Mouse (Mus musculus): ENCODE data around the gene Celf5. TPM values are rescaled to one million over a fixed set of nuclear protein-coding genes. Genes with fewer than 3 reads are reported as not detected.
A peak's percentile ranks its signal among the peaks of the same experiment; 100 is the strongest.

Gene Celf5
- polyA plus RNA-seq, 1 experiment from 2014 or later: 109 TPM

GRCm38 (mm10) chr10:81485060-81485449 is 2.5 kb upstream of the Celf5 start:
- no peak overlapping the region for H3K4me2 ChIP-seq
- H3K27me3 ChIP-seq (replicated peaks): no peaks in the 10 kb centered on the region
- WGBS: 36% methylated on average over 2 of the region's 2 CpGs
- peaks cover 33% of the 10 kb centered on the region for H3K4me1 ChIP-seq
- H3K4me3 ChIP-seq: no peak overlapping the region
- peak overlapping the region; percentile 78 for H3K27ac ChIP-seq
- no peak overlapping the region for H3K9ac ChIP-seq
- H3K9me3 ChIP-seq: no peaks in the 10 kb centered on the region
- H3K36me3 ChIP-seq (replicated peaks): peaks cover 28% of the 10 kb centered on the region; the same call in 1 of the 2 replicates
- no peak for ATAC-seq (replicated peaks)

GRCm38 (mm10) chr10:81484441-81485059 is 2.0 kb upstream of the Celf5 start:
- Histone ChIP-seq H3K27me3 (replicated peaks) (no peaks in the 10 kb centered on the region), H3K4me3 (no peak overlapping the region), H3K4me1 (peaks cover 37% of the 10 kb centered on the region), H3K36me3 (replicated peaks) (peaks cover 25% of the 10 kb centered on the region; the same call in 1 of the 2 replicates), H3K27ac (peak overlapping the region; percentile 78), H3K9me3 (no peaks in the 10 kb centered on the region), H3K9ac (no peak overlapping the region), H3K4me2 (0 out of 2 replicates have a peak overlapping the region, but pooled peaks have one; percentile 6)
- WGBS: 34% methylated on average over 6 of the region's 6 CpGs
- ATAC-seq (replicated peaks): peak; percentile 15

GRCm38 (mm10) chr10:81483983-81484382 is 1.5 kb upstream of the Celf5 start:
- H3K9me3 ChIP-seq: no peaks in the 10 kb centered on the region
- peak overlapping the region; percentile 78 for H3K27ac ChIP-seq
- H3K9ac ChIP-seq: no peak overlapping the region
- H3K36me3 ChIP-seq (replicated peaks): peaks cover 20% of the 10 kb centered on the region; the same call in 1 of the 2 replicates
- no peak overlapping the region for H3K4me3 ChIP-seq
- 13% methylated on average over 9 of the region's 9 CpGs for WGBS
- H3K4me2 ChIP-seq: 0 out of 2 replicates have a peak overlapping the region, but pooled peaks have one; percentile 6
- no peaks in the 10 kb centered on the region for H3K27me3 ChIP-seq (replicated peaks)
- no peak for ATAC-seq (replicated peaks)
- H3K4me1 ChIP-seq: peaks cover 40% of the 10 kb centered on the region

GRCm38 (mm10) chr10:81481605-81482532 is 640 bp downstream of the Celf5 start:
- peak overlapping the region; percentile 86 for H3K4me3 ChIP-seq
- H3K9me3 ChIP-seq: no peaks in the 10 kb centered on the region
- WGBS: 2% methylated on average over 35 of the region's 35 CpGs
- peak overlapping the region; percentile 95 for H3K9ac ChIP-seq
- peak overlapping the region; percentile 89 for H3K27ac ChIP-seq
- no peaks in the 10 kb centered on the region for H3K27me3 ChIP-seq (replicated peaks)
- H3K4me1 ChIP-seq: peaks cover 61% of the 10 kb centered on the region
- peak; percentile 40 for ATAC-seq (replicated peaks)
- peak overlapping the region; percentile 77 for H3K4me2 ChIP-seq
- H3K36me3 ChIP-seq (replicated peaks): peaks cover 5% of the 10 kb centered on the region; the same call in 1 of the 2 replicates

GRCm38 (mm10) chr10:81474461-81474860 is 8.0 kb downstream of the Celf5 start:
- no peak for ATAC-seq (replicated peaks)
- H3K9me3 ChIP-seq: no peaks in the 10 kb centered on the region
- H3K4me1 ChIP-seq: peaks cover 70% of the 10 kb centered on the region
- H3K9ac ChIP-seq: no peak overlapping the region
- no peak overlapping the region for H3K4me3 ChIP-seq
- WGBS: 85% methylated on average over 10 of the region's 10 CpGs
- H3K27ac ChIP-seq: peak overlapping the region; percentile 92
- H3K4me2 ChIP-seq: no peak overlapping the region
- no peaks in the 10 kb centered on the region for H3K27me3 ChIP-seq (replicated peaks)
- 0 out of 2 replicates have a peak, but pooled peaks cover 2% of the 10 kb centered on the region for H3K36me3 ChIP-seq (replicated peaks)

GRCm38 (mm10) chr10:81473003-81473451 is 9.5 kb downstream of the Celf5 start:
- WGBS: under 1% methylated on average over 21 of the region's 22 CpGs
- Histone ChIP-seq H3K27ac (peak overlapping the region; percentile 92), H3K27me3 (replicated peaks) (no peaks in the 10 kb centered on the region), H3K4me3 (peak overlapping the region; percentile 45), H3K4me2 (peak overlapping the region; percentile 77), H3K9ac (peak overlapping the region; percentile 66), H3K9me3 (no peaks in the 10 kb centered on the region), H3K4me1 (peaks cover 60% of the 10 kb centered on the region), H3K36me3 (replicated peaks) (peaks cover 6% of the 10 kb centered on the region; the same call in 1 of the 2 replicates)
- peak; percentile 87 for ATAC-seq (replicated peaks)

GRCm38 (mm10) chr10:81472403-81473002 is 10.0 kb downstream of the Celf5 start:
- peak overlapping the region; percentile 45 for H3K4me3 ChIP-seq
- peak overlapping the region; percentile 66 for H3K9ac ChIP-seq
- H3K4me2 ChIP-seq: peak overlapping the region; percentile 77
- WGBS: 2% methylated on average over 18 of the region's 18 CpGs
- H3K9me3 ChIP-seq: no peaks in the 10 kb centered on the region
- H3K36me3 ChIP-seq (replicated peaks): peaks cover 11% of the 10 kb centered on the region; the same call in 1 of the 2 replicates
- peak; percentile 41 for ATAC-seq (replicated peaks)
- H3K4me1 ChIP-seq: peaks cover 55% of the 10 kb centered on the region
- no peaks in the 10 kb centered on the region for H3K27me3 ChIP-seq (replicated peaks)
- H3K27ac ChIP-seq: peak overlapping the region; percentile 92

GRCm38 (mm10) chr10:81470454-81470853 is 12.1 kb downstream of the Celf5 start:
- no peak overlapping the region for H3K4me3 ChIP-seq
- no peak overlapping the region for H3K27ac ChIP-seq
- H3K9me3 ChIP-seq: no peaks in the 10 kb centered on the region
- no peaks in the 10 kb centered on the region for H3K27me3 ChIP-seq (replicated peaks)
- H3K9ac ChIP-seq: no peak overlapping the region
- no peak for ATAC-seq (replicated peaks)
- H3K4me1 ChIP-seq: peaks cover 45% of the 10 kb centered on the region
- no peak overlapping the region for H3K4me2 ChIP-seq
- WGBS: 61% methylated on average over 18 of the region's 18 CpGs
- peaks cover 29% of the 10 kb centered on the region for H3K36me3 ChIP-seq (replicated peaks)

- no peak for ATAC-seq (replicated peaks)
- WGBS: 90% methylated on average over 5 of the region's 5 CpGs
Measured at GRCm38 (mm10) chr10:81469253-81469652, 13.3 kb downstream of the Celf5 start.

GRCm38 (mm10) chr10:81467670-81468235 is 14.8 kb downstream of the Celf5 start:
- no peak for ATAC-seq (replicated peaks)
- no peak overlapping the region for H3K4me2 ChIP-seq
- H3K27me3 ChIP-seq (replicated peaks): peaks cover 18% of the 10 kb centered on the region; the same call in 1 of the 2 replicates
- peaks cover 37% of the 10 kb centered on the region for H3K4me1 ChIP-seq
- H3K9ac ChIP-seq: no peak overlapping the region
- no peak overlapping the region for H3K4me3 ChIP-seq
- H3K27ac ChIP-seq: no peak overlapping the region
- no peaks in the 10 kb centered on the region for H3K9me3 ChIP-seq
- H3K36me3 ChIP-seq (replicated peaks): peaks cover 29% of the 10 kb centered on the region
- WGBS: 85% methylated on average over 16 of the region's 16 CpGs

More at GRCm38 (mm10) chr10:81469253-81469652, 13.3 kb downstream of the Celf5 start:
- Histone ChIP-seq H3K27me3 (replicated peaks) (peaks cover 7% of the 10 kb centered on the region; the same call in 1 of the 2 replicates), H3K9ac (no peak overlapping the region), H3K9me3 (no peaks in the 10 kb centered on the region), H3K27ac (no peak overlapping the region), H3K4me2 (no peak overlapping the region), H3K4me1 (peaks cover 47% of the 10 kb centered on the region), H3K36me3 (replicated peaks) (peaks cover 29% of the 10 kb centered on the region), H3K4me3 (no peak overlapping the region)

GRCm38 (mm10) chr10:81466881-81467280 is 15.6 kb downstream of the Celf5 start:
- Histone ChIP-seq H3K4me2 (no peak overlapping the region), H3K27ac (no peak overlapping the region), H3K27me3 (replicated peaks) (peaks cover 26% of the 10 kb centered on the region), H3K4me3 (no peak overlapping the region), H3K4me1 (peaks cover 29% of the 10 kb centered on the region), H3K9ac (no peak overlapping the region), H3K36me3 (replicated peaks) (peaks cover 37% of the 10 kb centered on the region), H3K9me3 (no peaks in the 10 kb centered on the region)
- WGBS: 68% methylated on average over 14 of the region's 14 CpGs
- no peak for ATAC-seq (replicated peaks)

All from midbrain, embryonic 15.5 days (tissue).